Mouse (Mus musculus) layer of hippocampus, adult 2 months (tissue): ENCODE measurements around the gene Mfsd9. TPM values are rescaled to one million over a fixed set of nuclear protein-coding genes. Genes with fewer than 3 reads are reported as not detected.

Experiments used
- DNase-seq, 2 experiments: peaks; one replicate each; pipeline ENCODE4 v3.0.0; 2022; ENCODE audit warnings: low spot score in 2 of 2
- H3K27ac ChIP-seq: fragments of 200-600 bp; 2 replicates; pipeline ENCODE4 v1.8.1; 2022
- H3K4me3 ChIP-seq: fragments of 200-600 bp; 2 replicates; pipeline ENCODE4 v1.8.1; 2022; ENCODE audit warnings: mild to moderate bottlenecking
- CTCF ChIP-seq: fragments of 200-600 bp; conservative IDR thresholded peaks from 2 replicates; pipeline ENCODE4 v1.8.1; 2022; ENCODE audit warnings: antibody characterized with exemption, mild to moderate bottlenecking, moderate library complexity
- long read RNA-seq, 2 experiments: library from polyadenylated mRNA; stranded (forward); transcript quantifications; one replicate each; pipeline ENCODE4 v2.0.0; 2021; ENCODE audit warnings: borderline mapping rate in 2 of 2
- total RNA-seq, 2 experiments: library from RNA; stranded (reverse); gene quantifications; 2 replicates each; pipeline ENCODE4 v1.2.3; 2021

Gene Mfsd9
- 1 to 10 TPM; 5.2 to 5.3 TPM for total RNA-seq
- long read RNA-seq, experiment 1, transcript Mfsd9-201 (6 exons, 3,160 nt) = major isoform, 7 of 7 reads
- long read RNA-seq, experiment 1, partial matches to known transcripts = 0 of 7 reads
- long read RNA-seq, experiment 1, other reads (novel, unspliced or antisense) = 0 of 7 reads
- long read RNA-seq, experiment 2, transcript Mfsd9-201 (6 exons, 3,160 nt) = major isoform, 7 of 9 reads
- long read RNA-seq, experiment 2, partial matches to known transcripts = 0 of 9 reads
- long read RNA-seq, experiment 2, other reads (novel, unspliced or antisense) = 0 of 9 reads

- peak within 1 kb of the TSS; percentile 56; the same call in 1 of the 2 replicates for H3K27ac ChIP-seq
- no peak for TF ChIP-seq CTCF
- DNase-seq = peak; percentile 90 to 92
- peak within 1 kb of the TSS; percentile 92 for H3K4me3 ChIP-seq
These were observed at the start of gene Mfsd9 for GRCm38 (mm10) chr1:40790324-40791141. Mfsd9 (minus strand) TSS chr1:40790687.

GRCm38 (mm10) chr1:40835468-40835867, 45.0 kb upstream of the Mfsd9 start:
- H3K27ac ChIP-seq = no peak overlapping the region
- DNase-seq = no peak
- TF ChIP-seq CTCF = no peak
- no peak overlapping the region for H3K4me3 ChIP-seq

- no peak for TF ChIP-seq CTCF
- H3K27ac ChIP-seq = no peak overlapping the region
- no peak overlapping the region for H3K4me3 ChIP-seq
- DNase-seq = no peak
These were observed 40.4 kb upstream of the Mfsd9 start for GRCm38 (mm10) chr1:40830712-40831507.

- TF ChIP-seq CTCF = no peak
- DNase-seq = no peak
- H3K27ac ChIP-seq = no peak overlapping the region
- H3K4me3 ChIP-seq = no peak overlapping the region
These were observed 38.9 kb upstream of the Mfsd9 start for GRCm38 (mm10) chr1:40829213-40829914.

GRCm38 (mm10) chr1:40825826-40826225, 35.3 kb upstream of the Mfsd9 start:
- TF ChIP-seq CTCF = no peak
- DNase-seq = no peak

GRCm38 (mm10) chr1:40824936-40825335, 34.4 kb upstream of the Mfsd9 start:
- H3K4me3 ChIP-seq = no peak overlapping the region
- TF ChIP-seq CTCF = no peak
- no peak overlapping the region for H3K27ac ChIP-seq
- no peak for DNase-seq

More at GRCm38 (mm10) chr1:40825826-40826225, 35.3 kb upstream of the Mfsd9 start:
- no peak overlapping the region for H3K27ac ChIP-seq
- no peak overlapping the region for H3K4me3 ChIP-seq

- no peak overlapping the region for H3K4me3 ChIP-seq
- TF ChIP-seq CTCF = no peak
- DNase-seq = no peak
- no peak overlapping the region for H3K27ac ChIP-seq
These were observed 34.0 kb upstream of the Mfsd9 start for GRCm38 (mm10) chr1:40824517-40824916.

- DNase-seq = no peak
- TF ChIP-seq CTCF = no peak
These were observed 24.8 kb upstream of the Mfsd9 start for GRCm38 (mm10) chr1:40815071-40815845.

GRCm38 (mm10) chr1:40808643-40809042, 18.2 kb upstream of the Mfsd9 start:
- TF ChIP-seq CTCF = no peak
- no peak overlapping the region for H3K27ac ChIP-seq
- DNase-seq = no peak
- no peak overlapping the region for H3K4me3 ChIP-seq

More at GRCm38 (mm10) chr1:40815071-40815845, 24.8 kb upstream of the Mfsd9 start:
- Histone ChIP-seq H3K27ac (no peak overlapping the region), H3K4me3 (no peak overlapping the region)

GRCm38 (mm10) chr1:40805891-40806290, 15.4 kb upstream of the Mfsd9 start:
- no peak overlapping the region for H3K27ac ChIP-seq
- DNase-seq = no peak
- no peak for TF ChIP-seq CTCF

GRCm38 (mm10) chr1:40805351-40805750, 14.9 kb upstream of the Mfsd9 start, which contains the start of gene Tmem182:
Tmem182 (plus strand) TSS chr1:40805601.
- H3K4me3 ChIP-seq = no peak within 1 kb of the TSS
- no peak for DNase-seq
- TF ChIP-seq CTCF = no peak
- no peak within 1 kb of the TSS for H3K27ac ChIP-seq

More at GRCm38 (mm10) chr1:40805891-40806290, 15.4 kb upstream of the Mfsd9 start:
- no peak overlapping the region for H3K4me3 ChIP-seq

- H3K27ac ChIP-seq = no peak overlapping the region
- DNase-seq = no peak
- no peak overlapping the region for H3K4me3 ChIP-seq
- no peak for TF ChIP-seq CTCF
These were observed 13.6 kb upstream of the Mfsd9 start for GRCm38 (mm10) chr1:40804118-40804517.
